8 mouse cellular contexts compared by ENCODE assay signal in genomic region chr8:105637601-105638041, GRCm38 (mm10). TPM values are rescaled to one million over a fixed set of nuclear protein-coding genes. Genes with fewer than 3 reads are reported as not detected.
DNase-seq lines count a peak whose midpoint lies in the region; ATAC-seq and TF ChIP-seq lines count a peak whose summit lies in the region.

No protein-coding gene starts in this region.

- TF ChIP-seq CTCF in kidney, postnatal 0 days (IDR thresholded peaks at IDR 0.05; ENCODE audit: low read depth), result no peak

- peak overlapping the region; percentile 91 for H3K4me3 ChIP-seq in kidney, postnatal 0 days (replicated peaks; ENCODE audit: low read depth, low read length)
- peak overlapping the region; percentile 96 for H3K4me3 ChIP-seq in forebrain, embryonic 11.5 days (ENCODE audit: low read depth, low read length)
- peak overlapping the region; percentile 97 for H3K4me3 ChIP-seq in liver, embryonic 13.5 days (replicated peaks)
- H3K4me3 ChIP-seq in stomach, embryonic 14.5 days (ENCODE audit: low read depth, low read length), result peak overlapping the region; percentile 95

- WGBS in kidney, postnatal 0 days, result under 1% methylated on average over 11 of the region's 11 CpGs
- under 1% methylated on average over 11 of the region's 11 CpGs for WGBS in forebrain, embryonic 11.5 days
- WGBS in liver, embryonic 13.5 days (ENCODE audit: insufficient replicate concordance), result under 1% methylated on average over 11 of the region's 11 CpGs
- under 1% methylated on average over 11 of the region's 11 CpGs for WGBS in stomach, embryonic 14.5 days

- peak overlapping the region; percentile 91 for H3K4me2 ChIP-seq in kidney, postnatal 0 days (ENCODE audit: low read length)
- H3K4me2 ChIP-seq in forebrain, embryonic 11.5 days (ENCODE audit: low read depth, low read length, severe bottlenecking), result peak overlapping the region; percentile 63
- peak overlapping the region; percentile 99 for H3K4me2 ChIP-seq in liver, embryonic 13.5 days
- H3K4me2 ChIP-seq in stomach, embryonic 14.5 days (replicated peaks; ENCODE audit: low read depth, low read length), result peak overlapping the region; percentile 61

- ATAC-seq in kidney, postnatal 0 days (replicated peaks; ENCODE audit: low FRiP score, low read depth), result no peak
- no peak for ATAC-seq in forebrain, embryonic 11.5 days (replicated peaks; ENCODE audit: low FRiP score)
- ATAC-seq in liver, embryonic 13.5 days (ENCODE audit: low read depth), result peak; percentile 30
- no peak for ATAC-seq in stomach, embryonic 14.5 days (ENCODE audit: insufficient number of reproducible peaks, insufficient read depth, low FRiP score, low read depth)

- peak overlapping the region; percentile 99 for H3K9ac ChIP-seq in kidney, postnatal 0 days (ENCODE audit: low read depth, low read length)
- peak overlapping the region; percentile 100 for H3K9ac ChIP-seq in forebrain, embryonic 11.5 days (ENCODE audit: low read length)
- peak overlapping the region; percentile 99 for H3K9ac ChIP-seq in liver, embryonic 13.5 days
- peak overlapping the region; percentile 100 for H3K9ac ChIP-seq in stomach, embryonic 14.5 days (replicated peaks; ENCODE audit: low read depth, low read length)

- H3K36me3 ChIP-seq in kidney, postnatal 0 days (ENCODE audit: insufficient read depth, low read length), result no peaks in the 10 kb centered on the region
- no peaks in the 10 kb centered on the region for H3K36me3 ChIP-seq in forebrain, embryonic 11.5 days (ENCODE audit: control insufficient read depth, insufficient read depth, low read length)
- H3K36me3 ChIP-seq in liver, embryonic 13.5 days, result peaks cover 7% of the 10 kb centered on the region; the same call in 1 of the 2 replicates
- H3K36me3 ChIP-seq in stomach, embryonic 14.5 days (ENCODE audit: control insufficient read depth, insufficient read depth, low read length), result peaks cover 4% of the 10 kb centered on the region; the same call in 1 of the 2 replicates

- peak overlapping the region; percentile 100 for H3K27ac ChIP-seq in kidney, postnatal 0 days
- peak overlapping the region; percentile 100 for H3K27ac ChIP-seq in forebrain, embryonic 11.5 days (ENCODE audit: low read depth, low read length)
- peak overlapping the region; percentile 100 for H3K27ac ChIP-seq in liver, embryonic 13.5 days
- H3K27ac ChIP-seq in stomach, embryonic 14.5 days (ENCODE audit: low read length), result peak overlapping the region; percentile 100

- peak; percentile 81 for DNase-seq in kidney, postnatal 0 days (ENCODE audit: low spot score)
- DNase-seq in kidney, postnatal 25 days, result no peak
- DNase-seq in NIH3T3 (ENCODE audit: low read depth), result peak; percentile 71
- DNase-seq in forebrain, embryonic 11.5 days (ENCODE audit: low spot score), result no peak
- DNase-seq in liver, embryonic 13.5 days, result no peak
- no peak for DNase-seq in adrenal gland, postnatal 4 days (ENCODE audit: low spot score in 2 of 2)
- DNase-seq in adrenal gland, adult 2 months, result no peak

- peaks cover 8% of the 10 kb centered on the region for H3K4me1 ChIP-seq in kidney, postnatal 0 days (replicated peaks; ENCODE audit: insufficient read depth, low read length)
- H3K4me1 ChIP-seq in forebrain, embryonic 11.5 days (replicated peaks; ENCODE audit: control insufficient read depth, insufficient read depth, low read length), result peaks cover 2% of the 10 kb centered on the region; the same call in 1 of the 2 replicates
- H3K4me1 ChIP-seq in liver, embryonic 13.5 days (replicated peaks), result peaks cover 55% of the 10 kb centered on the region
- peaks cover 15% of the 10 kb centered on the region for H3K4me1 ChIP-seq in stomach, embryonic 14.5 days (ENCODE audit: control insufficient read depth, insufficient read depth, low read length)

- H3K27me3 ChIP-seq in kidney, postnatal 0 days (ENCODE audit: insufficient read depth, low read length), result no peaks in the 10 kb centered on the region
- no peaks in the 10 kb centered on the region for H3K27me3 ChIP-seq in forebrain, embryonic 11.5 days (ENCODE audit: control insufficient read depth, insufficient read depth, low read length)
- H3K27me3 ChIP-seq in liver, embryonic 13.5 days, result no peaks in the 10 kb centered on the region
- H3K27me3 ChIP-seq in stomach, embryonic 14.5 days (ENCODE audit: control insufficient read depth, insufficient read depth, low read length), result no peaks in the 10 kb centered on the region

- no peaks in the 10 kb centered on the region for H3K9me3 ChIP-seq in kidney, postnatal 0 days (replicated peaks; ENCODE audit: low read length)
- no peaks in the 10 kb centered on the region for H3K9me3 ChIP-seq in forebrain, embryonic 11.5 days (ENCODE audit: control insufficient read depth, low read length)
- no peaks in the 10 kb centered on the region for H3K9me3 ChIP-seq in liver, embryonic 13.5 days (replicated peaks)
- H3K9me3 ChIP-seq in stomach, embryonic 14.5 days (ENCODE audit: control insufficient read depth, low read depth, low read length), result no peaks in the 10 kb centered on the region

RNA-seq across cellular contexts. Expression of gene Agrp, which starts 0.4 kb away (rescaled TPM):
- polyA plus RNA-seq in kidney, postnatal 0 days (2015; fragmentation: Nextera tagmentation; extraction: Ambion mirVana), result 0.61 and 1.2 TPM in 2 replicates
- polyA plus RNA-seq in forebrain, embryonic 11.5 days (2014; fragmentation: Nextera tagmentation; extraction: Ambion mirVana), result 0.49 and 1.6 TPM in 2 replicates
- 0.15 and 0.41 TPM in 2 replicates for polyA plus RNA-seq in liver, embryonic 13.5 days (2015; fragmentation: Nextera tagmentation; extraction: Ambion mirVana)
- 0.95 and 1.5 TPM in 2 replicates for polyA plus RNA-seq in stomach, embryonic 14.5 days (2014; fragmentation: Nextera tagmentation; extraction: Ambion mirVana)
- 1 to 10 TPM in 1 of 2 experiments, under 1 TPM in 1; 0.81 to 1.5 TPM for total RNA-seq in adrenal gland, postnatal 4 days (2021)
- 1 to 10 TPM; 2.3 to 2.4 TPM for total RNA-seq in adrenal gland, adult 2 months (2021)
- 1.5 and 2.6 TPM in 2 replicates for polyA plus RNA-seq in adrenal gland, adult 2 months (2012; rRNA removed)

RNA-seq across cellular contexts. Expression of gene Ctcf, which starts 1.3 kb away (rescaled TPM):
- polyA plus RNA-seq in kidney, postnatal 0 days (2015; fragmentation: Nextera tagmentation; extraction: Ambion mirVana), result 85.5 and 89.4 TPM in 2 replicates
- 134 and 145 TPM in 2 replicates for polyA plus RNA-seq in forebrain, embryonic 11.5 days (2014; fragmentation: Nextera tagmentation; extraction: Ambion mirVana)
- 69.1 and 75.8 TPM in 2 replicates for polyA plus RNA-seq in liver, embryonic 13.5 days (2015; fragmentation: Nextera tagmentation; extraction: Ambion mirVana)
- 96.0 and 101 TPM in 2 replicates for polyA plus RNA-seq in stomach, embryonic 14.5 days (2014; fragmentation: Nextera tagmentation; extraction: Ambion mirVana)
- total RNA-seq in adrenal gland, postnatal 4 days (2021), result 10 to 100 TPM; 73.8 to 94.0 TPM
- total RNA-seq in adrenal gland, adult 2 months (2021), result 10 to 100 TPM; 51.5 to 53.4 TPM
- 14.5 and 15.6 TPM in 2 replicates for polyA plus RNA-seq in adrenal gland, adult 2 months (2012; rRNA removed)

RNA-seq across cellular contexts. Expression of gene Ripor1, which starts 32.6 kb away (rescaled TPM):
- polyA plus RNA-seq in kidney, postnatal 0 days (2015; fragmentation: Nextera tagmentation; extraction: Ambion mirVana), result 40.9 and 44.4 TPM in 2 replicates
- 18.2 and 18.9 TPM in 2 replicates for polyA plus RNA-seq in forebrain, embryonic 11.5 days (2014; fragmentation: Nextera tagmentation; extraction: Ambion mirVana)
- 7.2 and 9.0 TPM in 2 replicates for polyA plus RNA-seq in liver, embryonic 13.5 days (2015; fragmentation: Nextera tagmentation; extraction: Ambion mirVana)
- polyA plus RNA-seq in stomach, embryonic 14.5 days (2014; fragmentation: Nextera tagmentation; extraction: Ambion mirVana), result 18.5 and 20.8 TPM in 2 replicates
- 10 to 100 TPM; 35.4 to 43.0 TPM for total RNA-seq in adrenal gland, postnatal 4 days (2021)
- 10 to 100 TPM; 23.2 to 37.3 TPM for total RNA-seq in adrenal gland, adult 2 months (2021)
- 29.8 and 33.0 TPM in 2 replicates for polyA plus RNA-seq in adrenal gland, adult 2 months (2012; rRNA removed)

RNA-seq across cellular contexts. Expression of gene Carmil2, which starts 48.5 kb away (rescaled TPM):
- polyA plus RNA-seq in kidney, postnatal 0 days (2015; fragmentation: Nextera tagmentation; extraction: Ambion mirVana), result 0.28 and 0.45 TPM in 2 replicates
- polyA plus RNA-seq in forebrain, embryonic 11.5 days (2014; fragmentation: Nextera tagmentation; extraction: Ambion mirVana), result 1.8 and 2.0 TPM in 2 replicates
- polyA plus RNA-seq in liver, embryonic 13.5 days (2015; fragmentation: Nextera tagmentation; extraction: Ambion mirVana), result 0.29 and 0.32 TPM in 2 replicates
- polyA plus RNA-seq in stomach, embryonic 14.5 days (2014; fragmentation: Nextera tagmentation; extraction: Ambion mirVana), result 1.0 and 1.1 TPM in 2 replicates
- total RNA-seq in adrenal gland, postnatal 4 days (2021), result 1 to 10 TPM; 4.5 to 4.9 TPM
- 1 to 10 TPM; 2.0 to 2.9 TPM for total RNA-seq in adrenal gland, adult 2 months (2021)
- 3.3 and 4.2 TPM in 2 replicates for polyA plus RNA-seq in adrenal gland, adult 2 months (2012; rRNA removed)

Comparison
In these comparisons a context has a peak if more than half of its experiments do, and no peak if none do; other contexts are left out.
1. DNase-seq: peak in kidney, postnatal 0 days (single experiment) and NIH3T3 (single experiment); none in kidney, postnatal 25 days (0 of 2), forebrain, embryonic 11.5 days (single experiment), liver, embryonic 13.5 days (single experiment), adrenal gland, postnatal 4 days (0 of 2) and adrenal gland, adult 2 months (single experiment).
2. Peak in every context shown above with its lines, with median percentiles within 50 percentile points of each other: H3K27ac ChIP-seq, H3K4me2 ChIP-seq, H3K4me3 ChIP-seq and H3K9ac ChIP-seq.